In genomic region chr15:100665411-100666218, GRCm38 (mm10) we compare ENCODE assay signal across 11 mouse cellular contexts. TPM values are rescaled to one million over a fixed set of nuclear protein-coding genes. Genes with fewer than 3 reads are reported as not detected.
DNase-seq lines count a peak whose midpoint lies in the region; ATAC-seq and TF ChIP-seq lines count a peak whose summit lies in the region.
"Had no signal": no experiment of that assay in that cellular context is flagged by ENCODE, and none has a peak within 500 bp of the region (broad histone marks: within the 10 kb centered on the region; RNA-seq: fewer than 3 reads in every experiment).

No protein-coding gene starts in this region.

- H3K4me3 ChIP-seq in heart, embryonic 15.5 days = no peak overlapping the region
- H3K4me3 ChIP-seq in MEL (ENCODE audit: control insufficient read depth in 1 of 2, insufficient read depth in 1 of 2, low read depth in 2 of 2, low read length in 2 of 2) = peak overlapping the region; percentile 2 to 25
- peak overlapping the region; percentile 18 for H3K4me3 ChIP-seq in liver, embryonic 11.5 days (ENCODE audit: low read depth, low read length)
- no peak overlapping the region for H3K4me3 ChIP-seq in hindbrain, embryonic 11.5 days (ENCODE audit: low read depth, low read length)
- H3K4me3 ChIP-seq: midbrain, embryonic 10.5 days had no signal

- no peaks in the 10 kb centered on the region for H3K9me3 ChIP-seq in heart, embryonic 15.5 days (replicated peaks)
- no peaks in the 10 kb centered on the region for H3K9me3 ChIP-seq in MEL (replicated peaks; ENCODE audit: insufficient read depth, low read length)
- H3K9me3 ChIP-seq in liver, embryonic 11.5 days (ENCODE audit: control insufficient read depth, low read length) = no peaks in the 10 kb centered on the region
- H3K9me3 ChIP-seq in hindbrain, embryonic 11.5 days (ENCODE audit: control insufficient read depth, low read length) = no peaks in the 10 kb centered on the region
- H3K9me3 ChIP-seq: midbrain, embryonic 10.5 days had no signal

- peak overlapping the region; percentile 20 for H3K27ac ChIP-seq in heart, embryonic 15.5 days
- H3K27ac ChIP-seq in MEL (ENCODE audit: control insufficient read depth, low read depth, low read length) = peak overlapping the region; percentile 79
- H3K27ac ChIP-seq in liver, embryonic 11.5 days (ENCODE audit: low read depth, low read length) = peak overlapping the region; percentile 57; the same call in 1 of the 2 replicates
- no peak overlapping the region for H3K27ac ChIP-seq in hindbrain, embryonic 11.5 days (ENCODE audit: low read depth, low read length)
- H3K27ac ChIP-seq: midbrain, embryonic 10.5 days had no signal

- no peak for TF ChIP-seq RAD21 in MEL (IDR thresholded peaks at IDR 0.05; ENCODE audit: low read depth, low read length)

- no peak for DNase-seq in heart, postnatal 4 days
- DNase-seq in 416B (ENCODE audit: low read depth) (peak; percentile 46), MEL (ENCODE audit: low read depth, low spot score) (peak; percentile 41)
- DNase-seq in liver, embryonic 11.5 days (ENCODE audit: low spot score) = no peak
- no peak for DNase-seq in urinary bladder, postnatal 10 days (ENCODE audit: low spot score)
- no peak for DNase-seq in left cerebral cortex, postnatal 10 days (ENCODE audit: extremely low spot score in 1 of 2, low spot score in 2 of 2)
- no peak for DNase-seq in hindbrain, embryonic 11.5 days (ENCODE audit: low spot score)
- DNase-seq: kidney, adult 9 months; right cerebral cortex, postnatal 4 days had no signal

- peaks cover 38% of the 10 kb centered on the region for H3K79me2 ChIP-seq in MEL (ENCODE audit: control insufficient read depth, insufficient read depth, low read length, poor library complexity)

- intact Hi-C loops in left cerebral cortex, postnatal 10 days (cut with DNase I) = no loop called here

- ATAC-seq in heart, embryonic 15.5 days (replicated peaks; ENCODE audit: insufficient number of reproducible peaks, insufficient read depth, low FRiP score, low read depth) = no peak
- no peak for ATAC-seq in liver, embryonic 11.5 days (replicated peaks; ENCODE audit: low FRiP score)
- ATAC-seq in hindbrain, embryonic 11.5 days (ENCODE audit: low FRiP score) = no peak

- no peak for TF ChIP-seq EP300 in MEL (IDR thresholded peaks at IDR 0.05; ENCODE audit: low read depth in 1 of 2, low read length in 2 of 2)

- H3K4me2 ChIP-seq in heart, embryonic 15.5 days = peak overlapping the region; percentile 22; the same call in 1 of the 2 replicates
- H3K4me2 ChIP-seq in liver, embryonic 11.5 days = peak overlapping the region; percentile 64
- H3K4me2 ChIP-seq in hindbrain, embryonic 11.5 days (replicated peaks; ENCODE audit: low read depth, low read length) = no peak overlapping the region; the same call in 1 of the 2 replicates

- H3K27me3 ChIP-seq in heart, embryonic 15.5 days = no peaks in the 10 kb centered on the region
- no peaks in the 10 kb centered on the region for H3K27me3 ChIP-seq in MEL (ENCODE audit: control insufficient read depth in 1 of 2, insufficient read depth in 2 of 2, low read length in 2 of 2)
- no peaks in the 10 kb centered on the region for H3K27me3 ChIP-seq in liver, embryonic 11.5 days (replicated peaks; ENCODE audit: control insufficient read depth, insufficient read depth, low read length)
- no peaks in the 10 kb centered on the region for H3K27me3 ChIP-seq in hindbrain, embryonic 11.5 days (ENCODE audit: control insufficient read depth, insufficient read depth, low read length)

- no peak overlapping the region for H3K9ac ChIP-seq in heart, embryonic 15.5 days
- H3K9ac ChIP-seq in MEL (ENCODE audit: control insufficient read depth, low read depth, low read length, poor library complexity, severe bottlenecking) = peak overlapping the region; percentile 26
- no peak overlapping the region for H3K9ac ChIP-seq in liver, embryonic 11.5 days (ENCODE audit: low read depth, low read length)
- H3K9ac ChIP-seq in hindbrain, embryonic 11.5 days (ENCODE audit: low read depth, low read length) = no peak overlapping the region

- no peaks in the 10 kb centered on the region for H3K36me3 ChIP-seq in heart, embryonic 15.5 days
- peaks cover 6 to 37% of the 10 kb centered on the region in 2 experiments; a peak in 3 of 4 replicates for H3K36me3 ChIP-seq in MEL (ENCODE audit: control insufficient read depth in 1 of 2, insufficient read depth in 2 of 2, low read length in 2 of 2)
- no peaks in the 10 kb centered on the region for H3K36me3 ChIP-seq in liver, embryonic 11.5 days (ENCODE audit: control insufficient read depth, insufficient read depth, low read length)
- H3K36me3 ChIP-seq in hindbrain, embryonic 11.5 days (ENCODE audit: control insufficient read depth, insufficient read depth, low read length) = no peaks in the 10 kb centered on the region
- H3K36me3 ChIP-seq: midbrain, embryonic 10.5 days had no signal

- no peak for TF ChIP-seq POLR2A in MEL (IDR thresholded peaks at IDR 0.05; ENCODE audit: control insufficient read depth in 1 of 2, insufficient read depth in 1 of 2, low read depth in 1 of 2, low read length in 2 of 2, poor library complexity in 1 of 2)

- peaks cover 12% of the 10 kb centered on the region for H3K4me1 ChIP-seq in heart, embryonic 15.5 days (replicated peaks)
- peaks cover 26 to 45% of the 10 kb centered on the region in 2 experiments for H3K4me1 ChIP-seq in MEL (ENCODE audit: control insufficient read depth in 1 of 2, insufficient read depth in 2 of 2, low read length in 2 of 2)
- H3K4me1 ChIP-seq in liver, embryonic 11.5 days (replicated peaks; ENCODE audit: control insufficient read depth, insufficient read depth, low read length) = peaks cover 37% of the 10 kb centered on the region
- no peaks in the 10 kb centered on the region for H3K4me1 ChIP-seq in hindbrain, embryonic 11.5 days (replicated peaks; ENCODE audit: control insufficient read depth, insufficient read depth, low read length)

- 29% methylated on average over 9 of the region's 9 CpGs for WGBS in heart, embryonic 15.5 days
- 30% methylated on average over 9 of the region's 9 CpGs for WGBS in liver, embryonic 11.5 days
- WGBS in hindbrain, embryonic 11.5 days = 44% methylated on average over 9 of the region's 9 CpGs

- TF ChIP-seq CTCF in MEL (IDR thresholded peaks at IDR 0.05 in 2 of 3, conservative IDR thresholded peaks at IDR 0.05 in 1 of 3; ENCODE audit: control insufficient read depth in 1 of 3, insufficient read depth in 1 of 3, low read depth in 2 of 3, low read length in 3 of 3, poor library complexity in 1 of 3, severe bottlenecking in 1 of 3) = no peak

TF ChIP-seq in MEL, 35 proteins besides CTCF, POLR2A, EP300 and RAD21:
- TF ChIP-seq ZNF384 (IDR thresholded peaks at IDR 0.05; ENCODE audit: low read depth, low read length) (peak; percentile 65), GATA1 (IDR thresholded peaks at IDR 0.05; ENCODE audit: low read depth, low read length) (0 out of 2 replicates have a peak, but pooled peaks have one; percentile 2), MEF2A (IDR thresholded peaks at IDR 0.05; ENCODE audit: extremely low read depth, insufficient replicate concordance, low read depth, low read length, poor library complexity, severe bottlenecking) (no peak)

RNA-seq across cellular contexts. Expression of gene Bin2, which starts 3.7 kb away (rescaled TPM):
- polyA plus RNA-seq in heart, embryonic 15.5 days (2015; fragmentation: Nextera tagmentation; extraction: Ambion mirVana) = 2.6 and 9.4 TPM in 2 replicates
- total RNA-seq in heart, postnatal 4 days (2021) = 1 to 10 TPM; 1.6 to 2.0 TPM
- total RNA-seq in MEL (2012; rRNA removed) = 79.9 and 94.7 TPM in 2 replicates
- polyA plus RNA-seq in MEL (2012; ENCODE audit: insufficient read depth in 1 of 2, insufficient read length in 2 of 2, low read depth in 1 of 2, low replicate concordance in 2 of 2, missing spikeins in 1 of 2) = 100 to 1,000 TPM; 106 to 128 TPM
- polyA plus RNA-seq in liver, embryonic 11.5 days (2014; fragmentation: Nextera tagmentation; extraction: Ambion mirVana) = 56.6 and 62.1 TPM in 2 replicates
- total RNA-seq in left cerebral cortex, postnatal 10 days (2021) = 1 to 10 TPM; 5.1 to 5.6 TPM
- polyA plus RNA-seq in hindbrain, embryonic 11.5 days (2014; fragmentation: Nextera tagmentation; extraction: Ambion mirVana) = 4.0 and 5.5 TPM in 2 replicates

RNA-seq across cellular contexts. Expression of gene Cela1, which starts 22.1 kb away (rescaled TPM):
- 1.4 and 2.2 TPM in 2 replicates for polyA plus RNA-seq in heart, embryonic 15.5 days (2015; fragmentation: Nextera tagmentation; extraction: Ambion mirVana)
- not detected for total RNA-seq in heart, postnatal 4 days (2021)
- 42.2 and 60.3 TPM in 2 replicates for total RNA-seq in MEL (2012; rRNA removed)
- 10 to 100 TPM in 1 of 2 experiments, not detected in 1; 51.4 TPM for polyA plus RNA-seq in MEL (2012; ENCODE audit: insufficient read depth in 1 of 2, insufficient read length in 2 of 2, low read depth in 1 of 2, low replicate concordance in 2 of 2, missing spikeins in 1 of 2)
- polyA plus RNA-seq in liver, embryonic 11.5 days (2014; fragmentation: Nextera tagmentation; extraction: Ambion mirVana) = 10.5 and 13.7 TPM in 2 replicates
- 1 to 10 TPM; 1.6 to 2.2 TPM for total RNA-seq in left cerebral cortex, postnatal 10 days (2021)
- 0.99 and 1.7 TPM in 2 replicates for polyA plus RNA-seq in hindbrain, embryonic 11.5 days (2014; fragmentation: Nextera tagmentation; extraction: Ambion mirVana)

RNA-seq across cellular contexts. Expression of gene Smagp, which starts 28.9 kb away (rescaled TPM):
- polyA plus RNA-seq in heart, embryonic 15.5 days (2015; fragmentation: Nextera tagmentation; extraction: Ambion mirVana) = 14.6 and 15.3 TPM in 2 replicates
- total RNA-seq in heart, postnatal 4 days (2021) = 10 to 100 TPM; 21.6 to 22.6 TPM
- total RNA-seq in MEL (2012; rRNA removed) = 1.6 and 2.6 TPM in 2 replicates
- 10 to 100 TPM in 1 of 2 experiments, not detected in 1; 22.6 TPM for polyA plus RNA-seq in MEL (2012; ENCODE audit: insufficient read depth in 1 of 2, insufficient read length in 2 of 2, low read depth in 1 of 2, low replicate concordance in 2 of 2, missing spikeins in 1 of 2)
- polyA plus RNA-seq in liver, embryonic 11.5 days (2014; fragmentation: Nextera tagmentation; extraction: Ambion mirVana) = 14.1 and 15.6 TPM in 2 replicates
- total RNA-seq in left cerebral cortex, postnatal 10 days (2021) = 1 to 10 TPM; 2.4 to 2.6 TPM
- 4.1 and 5.5 TPM in 2 replicates for polyA plus RNA-seq in hindbrain, embryonic 11.5 days (2014; fragmentation: Nextera tagmentation; extraction: Ambion mirVana)

RNA-seq across cellular contexts. Expression of gene Dazap2, which starts 50.5 kb away (rescaled TPM):
- polyA plus RNA-seq in heart, embryonic 15.5 days (2015; fragmentation: Nextera tagmentation; extraction: Ambion mirVana) = 201 and 225 TPM in 2 replicates
- 100 to 1,000 TPM; 147 to 155 TPM for total RNA-seq in heart, postnatal 4 days (2021)
- total RNA-seq in MEL (2012; rRNA removed) = 100 and 107 TPM in 2 replicates
- 100 to 1,000 TPM; 233 to 341 TPM for polyA plus RNA-seq in MEL (2012; ENCODE audit: insufficient read depth in 1 of 2, insufficient read length in 2 of 2, low read depth in 1 of 2, low replicate concordance in 2 of 2, missing spikeins in 1 of 2)
- polyA plus RNA-seq in liver, embryonic 11.5 days (2014; fragmentation: Nextera tagmentation; extraction: Ambion mirVana) = 256 and 274 TPM in 2 replicates
- 10 to 100 TPM; 75.3 to 76.8 TPM for total RNA-seq in left cerebral cortex, postnatal 10 days (2021)
- polyA plus RNA-seq in hindbrain, embryonic 11.5 days (2014; fragmentation: Nextera tagmentation; extraction: Ambion mirVana) = 256 and 266 TPM in 2 replicates

Comparison
In these comparisons a context has a peak if more than half of its experiments do, and no peak if none do; other contexts are left out.
1. H3K4me3 ChIP-seq: peak in MEL (2 of 2) and liver, embryonic 11.5 days (single experiment); none in heart, embryonic 15.5 days (single experiment) and hindbrain, embryonic 11.5 days (single experiment).
2. DNase-seq: peak in 416B (single experiment) and MEL (single experiment); none in heart, postnatal 4 days (single experiment), liver, embryonic 11.5 days (single experiment), urinary bladder, postnatal 10 days (single experiment), left cerebral cortex, postnatal 10 days (0 of 2) and hindbrain, embryonic 11.5 days (single experiment).